Mouse (Mus musculus): ENCODE results near the gene Usp34. TPM values are rescaled to one million over a fixed set of nuclear protein-coding genes. Genes with fewer than 3 reads are reported as not detected.
A peak's percentile ranks its signal among the peaks of the same experiment; 100 is the strongest.
"Not testable (repeated sequence)": the region's sequence is repeated elsewhere in the genome, so short reads cannot be mapped to it uniquely, and the experiment has no call there.

The Usp34 gene
- total RNA-seq, 2 experiments from 2014 or later: 31.9 to 50.7 TPM

DNA sequence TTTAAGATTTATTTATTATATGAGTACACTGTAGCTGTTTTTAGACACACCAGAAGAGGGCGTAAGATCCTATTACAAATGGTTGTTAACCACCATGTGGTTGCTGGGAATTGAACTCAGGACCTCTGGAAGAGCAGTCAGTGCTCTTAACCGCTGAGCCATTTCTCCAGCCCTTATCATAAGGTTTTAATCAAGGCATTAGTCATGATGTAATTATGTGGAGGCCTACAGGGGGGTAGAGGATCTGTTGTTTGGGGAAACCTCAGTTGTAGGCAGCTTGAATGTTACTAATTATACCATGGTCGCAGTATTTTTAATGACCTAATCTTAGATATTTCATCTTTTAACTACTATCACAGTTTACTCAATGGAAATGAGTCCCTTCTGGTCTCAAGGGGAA, 25.4 kb downstream of the Usp34 start:
- ATAC-seq (replicated peaks; ENCODE audit: low FRiP score, low TSS enrichment, poor library complexity, severe bottlenecking): 0 out of 2 replicates have a peak, but pooled peaks have one; percentile 50

DNA sequence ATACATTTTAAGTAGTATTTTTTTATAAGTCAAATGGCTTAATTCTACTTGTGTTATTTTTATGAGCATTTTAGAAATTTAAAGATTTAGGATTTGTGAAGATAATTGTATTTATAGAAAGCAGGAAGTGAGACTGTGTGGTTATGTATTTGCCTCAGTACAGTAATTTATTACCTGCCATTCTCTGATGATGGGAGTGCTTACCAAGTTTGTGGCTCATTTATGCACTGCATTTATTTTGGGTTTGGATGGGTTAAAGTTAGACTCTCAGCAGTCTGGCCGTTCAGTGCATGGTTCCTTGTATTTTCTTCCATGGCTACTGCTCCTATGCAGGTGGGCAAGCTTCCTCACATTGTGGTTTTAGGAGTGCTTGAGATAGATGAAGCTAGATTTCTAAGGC, 28.5 kb downstream of the Usp34 start:
- ATAC-seq (replicated peaks; ENCODE audit: low FRiP score, low TSS enrichment, poor library complexity, severe bottlenecking): no peak

DNA sequence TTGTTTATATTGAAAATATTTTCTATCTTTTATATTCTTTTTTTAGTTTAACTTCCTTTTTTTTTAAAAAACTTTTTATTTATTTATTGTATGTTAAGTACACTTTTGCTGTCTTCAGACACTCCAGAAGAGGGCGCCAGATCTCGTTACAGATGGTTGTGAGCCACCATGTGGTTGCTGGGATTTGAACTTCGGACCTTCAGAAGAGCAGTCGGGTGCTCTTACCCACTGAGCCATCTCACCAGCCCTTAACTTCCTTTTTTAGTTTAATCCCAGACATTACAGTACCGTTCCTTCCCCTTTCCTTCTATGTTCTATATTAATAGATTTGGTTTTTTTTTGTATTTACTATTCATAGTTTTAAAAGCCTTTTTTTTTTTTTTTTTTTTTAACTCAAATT, 50.5 kb downstream of the Usp34 start:
- ATAC-seq (replicated peaks; ENCODE audit: low FRiP score, low TSS enrichment, poor library complexity, severe bottlenecking): not testable (repeated sequence)

DNA sequence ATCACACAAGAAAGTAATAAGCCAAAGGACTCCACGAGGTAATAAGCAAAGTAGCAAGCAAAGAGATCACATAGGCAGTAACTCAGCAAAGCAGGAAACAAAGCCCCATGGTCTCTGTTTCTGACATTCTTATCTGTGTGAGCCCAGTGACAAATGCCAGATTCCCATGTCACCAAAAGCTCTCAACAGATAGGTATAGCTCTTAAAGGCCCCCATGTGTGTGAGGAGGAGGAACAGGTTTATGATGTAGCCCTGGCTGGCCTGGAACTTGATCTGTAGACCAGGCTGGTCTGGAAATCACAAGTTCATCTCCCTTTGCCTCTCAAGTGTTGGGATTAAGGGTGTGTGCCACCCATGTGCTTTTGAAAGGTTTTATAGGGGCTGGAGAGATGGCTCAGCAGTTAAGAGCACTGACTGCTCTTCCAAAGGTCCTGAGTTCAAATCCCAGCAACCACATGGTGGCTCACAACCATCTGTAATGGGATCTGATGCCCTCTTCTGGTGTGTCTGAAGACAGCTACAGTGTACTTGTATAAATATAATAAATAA, 53.1 kb downstream of the Usp34 start:
- peak; percentile 57 for ATAC-seq (replicated peaks; ENCODE audit: low FRiP score, low TSS enrichment, poor library complexity, severe bottlenecking)

DNA sequence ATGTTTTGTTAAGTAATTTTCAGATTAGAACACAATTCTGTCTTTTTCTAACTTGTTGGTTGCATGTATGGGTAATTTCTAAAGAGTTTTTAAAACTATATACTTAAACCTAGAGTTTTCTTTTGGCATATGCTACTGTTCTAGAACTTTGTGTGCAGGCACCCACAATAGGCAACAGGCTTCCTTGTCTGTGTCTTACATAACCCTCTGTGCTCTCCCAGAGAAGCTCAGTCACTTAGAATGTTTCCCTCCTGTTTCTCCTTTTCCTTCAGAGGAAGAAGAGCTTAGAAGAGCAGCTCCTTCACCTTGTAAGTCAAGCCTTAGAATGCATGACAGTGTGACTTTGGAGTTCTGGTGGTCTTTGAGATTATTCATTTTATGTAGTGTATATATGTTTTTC, 55.6 kb downstream of the Usp34 start:
- no peak for ATAC-seq (replicated peaks; ENCODE audit: low FRiP score, low TSS enrichment, poor library complexity, severe bottlenecking)

DNA sequence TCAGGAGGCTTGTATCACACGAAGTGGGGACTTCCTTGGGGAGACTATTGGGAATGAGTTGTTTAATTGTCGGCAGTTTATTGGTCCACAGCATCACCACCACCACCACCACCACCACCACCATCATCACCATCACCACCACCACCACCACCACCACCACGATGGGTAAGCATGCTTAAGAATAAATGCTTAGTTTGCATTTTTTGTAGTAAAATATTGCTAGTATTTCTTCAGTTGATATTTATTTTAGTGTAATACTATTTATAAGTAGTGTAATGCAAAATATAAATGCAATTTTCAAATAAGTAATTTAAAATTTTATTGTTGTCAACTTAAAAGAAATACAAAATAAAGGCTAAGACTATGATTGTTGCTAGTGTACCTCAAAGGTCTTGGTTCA, 57.7 kb downstream of the Usp34 start:
- no peak for ATAC-seq (replicated peaks; ENCODE audit: low FRiP score, low TSS enrichment, poor library complexity, severe bottlenecking)

DNA sequence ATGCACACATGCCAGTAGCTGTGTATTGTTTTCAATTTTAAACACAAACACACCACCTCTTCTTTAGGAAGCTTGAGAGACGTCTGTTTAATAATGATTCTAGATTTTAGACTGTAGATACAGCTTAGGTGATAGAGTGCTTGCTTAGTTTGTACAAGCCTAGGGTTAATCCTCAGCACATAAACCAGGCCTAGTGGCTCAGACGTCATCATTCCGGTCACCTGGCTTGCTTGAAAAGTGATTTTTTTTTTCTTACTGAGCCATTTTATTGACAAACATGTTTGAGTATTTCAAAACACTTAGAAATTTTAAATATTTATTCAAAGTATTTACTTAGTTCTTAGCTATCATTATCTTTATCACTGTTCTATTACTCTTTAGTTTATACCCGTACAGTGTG, 65.3 kb downstream of the Usp34 start:
- ATAC-seq (replicated peaks; ENCODE audit: low FRiP score, low TSS enrichment, poor library complexity, severe bottlenecking): no peak

DNA sequence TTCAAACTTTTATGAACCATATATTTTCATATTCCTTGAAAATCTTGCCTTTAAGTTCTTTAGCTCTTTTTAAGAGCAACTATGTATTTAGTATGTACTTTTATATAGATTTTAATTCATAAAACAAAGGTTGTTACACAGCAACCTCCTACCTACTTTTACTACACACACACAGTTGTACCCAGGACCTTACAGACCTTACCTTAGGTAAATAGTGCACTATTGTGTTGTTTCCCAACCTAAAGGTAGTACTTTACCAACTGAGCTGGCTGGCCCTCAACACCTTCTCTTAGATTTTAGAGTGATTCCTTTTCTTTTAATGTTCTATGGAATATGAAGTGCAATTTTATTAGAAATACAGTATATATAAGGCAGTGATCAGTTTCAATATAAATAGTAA, 65.8 kb downstream of the Usp34 start:
- no peak for ATAC-seq (replicated peaks; ENCODE audit: low FRiP score, low TSS enrichment, poor library complexity, severe bottlenecking)

DNA sequence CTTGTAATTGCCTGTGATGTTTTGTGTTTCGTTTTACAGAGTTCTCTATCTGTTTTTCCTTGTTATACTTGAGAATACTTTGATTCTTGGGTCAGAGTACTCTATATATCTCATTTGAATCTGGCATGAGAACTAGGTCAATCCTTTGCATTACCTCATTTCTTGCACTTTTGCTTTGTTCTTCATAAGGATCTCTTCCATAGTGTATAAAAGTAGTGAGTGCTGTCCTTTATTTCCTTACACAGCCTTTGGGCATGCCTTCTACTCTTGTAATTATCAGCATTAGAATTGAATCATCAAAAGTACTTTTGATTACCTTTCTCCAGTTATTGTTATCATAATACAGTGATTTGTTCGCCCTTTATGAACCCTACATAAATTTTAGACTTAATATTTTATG, 73.4 kb downstream of the Usp34 start:
- no peak for ATAC-seq (replicated peaks; ENCODE audit: low FRiP score, low TSS enrichment, poor library complexity, severe bottlenecking)

DNA sequence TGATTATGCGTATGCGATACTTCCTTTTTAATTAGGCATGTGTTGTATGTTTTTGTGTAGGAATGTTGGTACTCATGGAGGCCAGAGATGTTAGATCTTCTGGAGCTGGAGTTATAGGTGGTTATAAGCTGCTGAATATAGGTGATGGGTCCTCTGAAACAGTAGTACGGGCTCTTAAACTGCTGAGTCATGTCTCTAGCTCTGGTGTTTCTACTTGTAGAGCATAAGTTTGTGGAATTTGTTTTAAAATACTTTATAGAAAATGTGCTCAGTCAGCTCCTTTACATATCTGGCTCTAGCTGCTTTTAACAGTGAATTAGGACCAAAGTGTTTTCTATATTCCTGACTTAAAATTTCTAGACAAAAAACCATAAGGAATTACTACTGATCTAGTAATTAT, 73.9 kb downstream of the Usp34 start:
- ATAC-seq (replicated peaks; ENCODE audit: low FRiP score, low TSS enrichment, poor library complexity, severe bottlenecking): no peak

DNA sequence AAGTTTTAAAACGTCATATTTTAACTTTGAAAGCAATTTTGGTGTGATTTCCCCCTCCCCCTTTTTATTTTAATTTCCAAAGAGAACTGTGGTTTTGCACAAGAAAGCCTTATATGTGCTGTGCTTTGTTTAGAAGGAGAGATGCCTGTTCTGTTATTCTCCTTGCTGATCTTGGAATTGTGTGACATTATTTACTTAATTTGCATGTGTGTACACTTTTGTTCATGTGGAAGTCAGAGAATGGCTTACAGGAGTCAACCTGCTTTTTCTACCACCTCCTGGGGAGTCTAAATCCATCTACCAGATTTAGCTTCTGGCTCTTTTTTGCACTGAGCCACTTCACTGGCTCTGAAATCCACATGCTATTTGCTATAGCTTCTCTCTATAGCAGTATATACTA, 76.1 kb downstream of the Usp34 start:
- ATAC-seq (replicated peaks; ENCODE audit: low FRiP score, low TSS enrichment, poor library complexity, severe bottlenecking): no peak

DNA sequence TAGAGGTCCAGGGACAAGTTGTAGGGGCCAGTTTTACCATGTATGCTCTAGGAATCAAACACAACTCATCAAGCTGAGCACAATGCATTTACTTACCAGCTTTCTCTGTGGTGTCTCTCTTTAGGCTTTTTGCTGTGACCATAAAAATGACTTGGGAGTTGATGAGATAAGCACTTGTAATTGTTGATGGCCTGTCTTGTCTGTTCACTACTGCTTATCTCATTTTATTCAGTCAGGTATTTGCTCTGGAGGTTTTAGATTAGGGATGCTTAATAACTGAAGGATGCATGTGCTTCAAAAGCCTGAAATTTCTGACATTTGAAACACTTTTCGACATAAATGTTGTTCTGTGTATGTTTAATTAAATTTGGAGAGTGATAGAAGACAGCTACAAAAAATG, 83.0 kb downstream of the Usp34 start:
- ATAC-seq (replicated peaks; ENCODE audit: low FRiP score, low TSS enrichment, poor library complexity, severe bottlenecking): peak; percentile 85

DNA sequence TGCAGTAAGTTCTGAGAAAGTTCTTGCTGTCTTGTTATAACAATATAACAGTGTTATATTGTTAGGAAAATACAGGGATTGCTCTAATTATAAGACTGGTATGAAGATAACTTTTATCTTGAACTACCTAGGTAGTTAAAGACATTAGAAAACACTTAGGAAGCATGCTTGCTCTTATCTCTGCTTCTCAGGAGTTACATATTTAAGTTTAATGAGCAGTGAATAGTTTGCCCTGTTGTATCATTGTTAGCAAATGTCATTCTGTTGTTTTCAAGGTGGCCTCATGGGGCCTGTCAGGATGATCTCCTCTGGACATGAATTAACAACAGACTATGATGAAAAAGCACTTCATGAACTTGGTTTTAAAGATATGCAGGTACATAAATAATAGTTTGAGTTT, 85.9 kb downstream of the Usp34 start:
- ATAC-seq (replicated peaks; ENCODE audit: low FRiP score, low TSS enrichment, poor library complexity, severe bottlenecking): peak; percentile 82

DNA sequence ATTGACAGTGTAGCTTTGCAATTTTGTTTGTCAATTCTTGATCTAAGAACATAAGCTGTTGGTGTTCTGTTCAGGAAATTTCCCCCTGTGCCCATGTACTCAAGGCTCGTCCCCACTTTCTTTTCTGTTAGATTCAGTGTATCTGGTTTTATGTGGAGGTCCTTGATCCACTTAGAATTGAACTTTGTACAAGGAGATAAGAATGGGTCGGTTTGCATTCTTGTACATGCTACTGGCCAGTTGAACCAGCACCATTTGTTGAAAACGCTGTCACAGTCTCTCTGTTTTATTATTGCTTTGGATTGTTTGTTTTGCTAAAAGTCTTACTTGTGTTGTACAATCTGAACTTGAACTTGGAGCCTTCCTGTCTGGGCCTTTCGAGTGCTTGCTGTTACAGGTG, 89.9 kb downstream of the Usp34 start:
- no peak for ATAC-seq (replicated peaks; ENCODE audit: low FRiP score, low TSS enrichment, poor library complexity, severe bottlenecking)

DNA sequence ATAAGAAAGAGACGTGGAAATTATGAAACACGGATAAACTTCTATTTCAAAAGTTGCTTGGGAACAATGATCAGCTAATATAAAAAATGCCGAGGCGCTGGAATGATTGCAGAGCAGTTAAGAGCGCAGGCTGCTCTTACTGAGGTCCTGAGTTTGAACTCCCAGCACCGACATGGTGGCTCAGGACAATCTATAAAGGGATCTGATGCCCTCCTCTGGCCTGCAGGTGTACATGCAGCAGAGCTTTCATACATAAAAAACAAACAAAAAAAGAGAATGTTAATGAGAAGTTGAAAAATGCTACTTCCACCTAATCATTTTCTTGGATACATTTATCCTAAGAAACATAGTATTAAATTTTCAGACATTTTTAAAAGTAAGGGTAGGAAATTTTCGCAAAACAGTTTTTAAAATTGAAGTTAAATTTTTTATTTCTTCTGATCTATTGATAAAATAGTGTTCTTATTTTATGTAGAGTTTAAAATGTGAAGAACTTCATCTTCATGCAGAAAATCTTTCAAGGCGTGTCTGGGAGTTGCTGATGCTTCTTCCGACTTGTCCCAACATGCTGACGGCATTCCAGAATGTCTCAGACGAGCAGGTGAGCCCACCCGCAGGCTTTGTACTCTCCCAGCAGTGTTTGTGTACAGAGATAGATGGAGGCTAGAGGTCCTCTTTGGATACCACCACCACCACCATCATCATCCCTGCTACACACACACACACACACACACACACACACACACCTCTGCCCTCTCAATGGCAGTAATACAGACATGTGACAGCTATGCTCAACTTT, 94.5 kb downstream of the Usp34 start:
- no peak for ATAC-seq (replicated peaks; ENCODE audit: low FRiP score, low TSS enrichment, poor library complexity, severe bottlenecking)

DNA sequence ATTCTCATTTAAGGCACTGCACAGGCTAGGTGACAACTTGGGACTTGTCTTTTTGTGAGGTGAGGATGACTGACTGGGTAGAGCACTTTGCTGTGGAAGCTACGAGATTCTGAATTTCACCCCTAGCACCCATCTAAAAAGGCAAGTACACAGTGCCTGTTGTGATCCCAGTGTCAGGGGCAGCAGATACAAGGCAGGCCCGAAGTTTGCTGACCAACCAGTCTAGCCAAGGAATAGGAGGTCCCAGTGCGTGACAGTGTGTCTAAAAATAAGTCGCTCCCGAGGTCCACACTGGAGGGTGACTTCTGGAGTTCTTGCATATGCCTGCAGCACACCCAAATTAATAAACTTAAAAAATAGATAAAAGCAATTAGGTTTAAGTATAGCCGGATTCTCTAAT, 121.6 kb downstream of the Usp34 start:
- no peak for ATAC-seq (replicated peaks; ENCODE audit: low FRiP score, low TSS enrichment, poor library complexity, severe bottlenecking)

DNA sequence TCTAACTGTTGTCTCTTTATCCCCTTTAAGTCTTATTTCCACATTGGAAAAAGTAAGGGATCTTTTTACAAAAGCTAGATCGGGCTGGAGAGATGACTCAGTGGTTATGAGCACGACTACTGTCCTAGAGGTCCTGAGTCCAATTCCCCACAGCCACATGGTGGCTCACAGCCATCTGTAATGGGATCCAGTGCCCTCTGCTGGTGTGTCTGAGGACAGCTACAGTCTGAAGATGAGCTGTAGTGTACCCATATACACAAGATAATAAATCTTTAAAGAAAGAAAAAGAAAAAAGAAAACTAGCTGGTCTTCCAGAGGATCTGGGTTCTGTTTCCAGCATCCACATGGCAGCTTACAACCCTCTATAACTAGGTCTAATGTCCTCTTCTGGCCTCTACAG, 123.3 kb downstream of the Usp34 start:
- no peak for ATAC-seq (replicated peaks; ENCODE audit: low FRiP score, low TSS enrichment, poor library complexity, severe bottlenecking)

DNA sequence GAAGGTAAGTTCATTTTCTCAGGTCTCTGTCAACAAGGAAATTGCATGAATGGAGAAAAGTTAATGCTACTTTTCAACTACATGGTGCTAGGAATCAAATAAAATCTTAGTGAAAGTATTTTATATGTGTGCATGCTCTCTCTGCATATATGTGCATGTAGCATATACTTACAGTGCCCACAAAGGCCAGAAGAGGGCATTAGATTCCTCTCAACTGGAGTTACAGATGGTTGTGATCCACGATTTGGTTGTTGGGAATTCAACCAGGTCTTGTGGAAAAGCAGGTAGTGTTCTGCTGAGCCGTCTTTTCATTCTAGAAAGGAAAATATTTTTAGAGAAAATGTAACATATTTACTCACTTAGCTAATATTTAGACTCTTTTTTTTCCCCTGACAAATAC, 129.4 kb downstream of the Usp34 start:
- no peak for ATAC-seq (replicated peaks; ENCODE audit: low FRiP score, low TSS enrichment, poor library complexity, severe bottlenecking)

DNA sequence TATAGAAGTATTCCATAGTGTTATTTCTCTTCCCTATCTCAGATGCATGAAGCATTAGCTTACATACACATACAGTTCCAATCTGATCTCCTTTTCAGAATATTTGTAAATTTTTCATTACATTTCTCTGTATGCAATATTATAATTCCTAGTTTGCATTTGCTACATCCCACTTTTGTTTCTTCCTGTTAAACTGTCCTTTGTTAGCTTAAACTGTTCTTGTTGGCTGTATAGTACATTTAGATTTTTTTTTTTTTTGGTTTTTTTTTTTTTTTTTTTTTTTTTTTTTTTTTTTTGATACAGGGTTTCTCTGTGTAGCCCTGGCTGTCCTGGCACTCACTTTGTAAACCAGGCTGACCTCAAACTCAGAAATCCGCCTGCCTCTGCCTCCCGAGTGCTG, 159.2 kb downstream of the Usp34 start:
- not testable (repeated sequence) for ATAC-seq (replicated peaks; ENCODE audit: low FRiP score, low TSS enrichment, poor library complexity, severe bottlenecking)

DNA sequence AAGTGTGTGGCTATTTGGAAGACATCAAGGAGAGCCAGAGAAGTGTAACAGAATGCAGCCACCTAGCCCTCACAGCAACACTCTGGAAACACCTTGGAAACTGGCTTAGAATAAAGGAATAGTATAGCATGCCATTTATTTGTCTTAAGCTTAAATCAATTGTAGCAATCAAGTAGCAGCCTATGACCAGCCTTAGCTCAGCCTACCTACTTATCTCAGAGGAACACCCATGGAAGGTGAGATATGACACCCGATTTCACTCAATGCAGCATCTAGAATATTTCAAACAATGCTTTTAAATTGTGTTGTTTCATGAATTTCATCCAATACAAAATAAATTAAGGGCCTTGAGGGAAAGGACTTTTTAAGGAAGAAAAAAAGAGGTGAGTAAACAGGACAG, 183.3 kb downstream of the Usp34 start:
- ATAC-seq (replicated peaks; ENCODE audit: low FRiP score, low TSS enrichment, poor library complexity, severe bottlenecking): 0 out of 2 replicates have a peak, but pooled peaks have one; percentile 45

DNA sequence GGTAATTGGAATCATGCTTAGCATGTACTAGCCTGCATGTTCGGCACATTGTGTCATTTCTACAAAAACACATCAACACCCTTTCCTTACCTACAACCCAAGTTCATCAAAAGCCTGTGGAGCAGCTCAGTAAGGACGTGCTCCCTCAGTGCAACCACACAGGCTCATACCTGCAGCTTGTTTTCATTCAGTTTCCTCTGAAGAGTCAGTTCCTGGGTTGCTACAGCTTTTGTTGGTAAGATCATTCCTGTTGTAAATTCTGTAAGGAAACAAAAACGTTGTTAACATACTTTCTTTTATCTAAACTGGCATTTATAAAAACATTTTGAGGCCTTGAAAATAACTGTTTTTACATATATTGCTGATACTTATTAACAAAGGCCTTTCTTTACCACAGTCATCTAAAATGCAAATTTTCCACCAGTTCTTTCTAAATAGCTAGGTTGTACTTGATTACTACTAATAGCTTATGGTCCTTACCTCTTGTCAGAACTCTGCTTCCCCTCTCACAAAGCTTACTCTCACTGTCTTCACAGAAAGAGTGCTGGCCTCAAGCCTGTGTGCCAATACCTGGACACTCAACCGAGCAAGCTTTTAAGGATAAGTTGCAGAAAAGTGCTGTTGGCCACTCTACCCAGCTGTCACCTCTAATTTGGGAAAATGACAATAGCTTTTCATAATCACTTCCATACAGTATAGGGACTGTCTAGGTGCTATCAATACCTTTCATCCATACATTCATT, 185.5 kb downstream of the Usp34 start:
- ATAC-seq (replicated peaks; ENCODE audit: low FRiP score, low TSS enrichment, poor library complexity, severe bottlenecking): no peak

All from megakaryocyte-erythroid progenitor cell, adult 5-6 weeks (primary cell).